Mouse (Mus musculus) naive thymus-derived CD4-positive, alpha-beta T cell, adult 5 months (primary cell): ENCODE results near the gene Pi4k2a. TPM values are rescaled to one million over a fixed set of nuclear protein-coding genes. Genes with fewer than 3 reads are reported as not detected.

Experiments used
- polyA plus RNA-seq: library from polyadenylated mRNA; unstranded; fragments of 100-300 nt; shearing (Covaris generic); gene quantifications from one replicate; pipeline ENCODE4 v1.2.1, GENCODE M21; 2017

Gene Pi4k2a
- polyA plus RNA-seq: 75.1 TPM

DNA sequence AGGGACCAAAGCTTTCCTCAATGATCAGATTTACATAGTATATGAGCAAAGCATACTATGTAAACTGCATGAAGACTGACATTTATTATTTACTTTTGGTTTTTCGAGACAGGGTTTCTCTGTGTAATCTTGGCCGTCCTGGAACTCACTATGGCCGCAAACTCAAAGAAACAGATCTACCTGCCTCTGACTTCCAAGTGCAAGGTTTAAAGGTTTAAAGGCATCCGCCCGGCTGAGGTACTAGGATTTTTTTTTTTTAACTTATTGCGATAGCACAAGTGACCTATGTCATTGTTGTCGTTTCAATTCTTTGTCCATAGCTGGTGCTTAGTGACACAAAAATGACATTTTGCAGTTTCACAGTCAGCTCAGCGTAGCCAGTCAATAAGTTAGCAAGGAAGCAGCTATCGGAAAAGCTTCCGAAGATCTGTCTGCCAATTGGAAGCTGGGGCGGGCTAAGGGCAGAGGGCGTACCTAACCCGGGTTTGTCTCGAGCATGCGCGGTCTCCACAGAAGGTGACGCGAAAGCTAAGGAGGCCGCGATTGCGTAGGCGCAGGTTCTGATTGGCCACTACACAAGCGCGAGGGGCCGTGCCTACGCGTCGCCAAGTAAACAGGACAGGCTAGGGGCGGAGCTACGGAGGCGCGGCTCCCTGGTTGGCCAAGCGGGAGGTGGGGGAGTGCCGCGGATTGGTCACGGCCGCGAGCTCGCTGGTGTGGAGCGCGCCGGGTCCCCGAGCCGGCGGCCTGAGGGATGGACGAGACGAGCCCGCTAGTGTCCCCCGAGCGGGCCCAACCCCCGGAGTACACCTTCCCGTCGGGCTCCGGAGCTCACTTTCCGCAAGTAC lies at the start of gene Pi4k2a:
Pi4k2a (plus strand) TSS at position 723 of the 848 bp plus-strand sequence.

GRCm38 (mm10) chr19:42045269-42046102 lies 44.8 kb upstream of the Pi4k2a start, which contains the start of gene Hoga1:
Gene Hoga1 (plus strand): TSS chr19:42045610.

DNA sequence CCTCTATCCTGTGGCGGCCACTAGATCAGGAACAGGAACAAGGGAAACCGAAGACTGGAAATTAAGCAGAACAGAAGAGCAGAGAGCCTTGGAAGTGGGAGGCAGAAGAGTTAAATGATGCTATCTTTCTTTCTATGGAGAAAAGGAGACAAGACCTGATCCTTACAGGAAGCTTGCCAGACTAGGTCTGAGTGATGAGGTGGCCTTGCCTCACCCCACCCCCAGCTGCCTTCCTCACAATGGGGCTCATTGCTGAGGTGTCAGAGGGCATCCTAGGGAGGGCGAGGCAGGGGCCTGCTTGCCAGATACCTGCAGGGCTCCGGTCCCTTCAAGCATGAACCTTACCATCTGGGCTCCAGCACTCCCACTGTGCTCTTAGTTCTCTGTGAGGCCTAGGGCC lies 38.3 kb upstream of the Pi4k2a start, which contains the start of gene 4933411K16Rik:
4933411K16Rik (plus strand) TSS at position 301 of the 400 bp plus-strand sequence.

GRCm38 (mm10) chr19:42086166-42086565 lies 4.1 kb upstream of the Pi4k2a start, which contains the start of gene Morn4:
Gene Morn4 (minus strand): TSS chr19:42086357.

GRCm38 (mm10) chr19:42128787-42129508 lies 38.7 kb downstream of the Pi4k2a start, which contains the start of gene Avpi1:
Gene Avpi1 (minus strand): TSS chr19:42129059.

GRCm38 (mm10) chr19:42147170-42147768 lies 57.0 kb downstream of the Pi4k2a start, which contains the start of gene Marveld1:
Gene Marveld1 (plus strand): TSS chr19:42147400.

GRCm38 (mm10) chr19:42163764-42164163 lies 73.5 kb downstream of the Pi4k2a start, which contains the start of gene Zfyve27:
Gene Zfyve27 (plus strand): TSS chr19:42163951.

Other genes starting within 250 kb of the Pi4k2a start
- gene Frat2, start 242.3 kb upstream of the Pi4k2a start, polyA plus RNA-seq: 212 TPM
- gene Rrp12, start 194.3 kb upstream of the Pi4k2a start, polyA plus RNA-seq: 38.0 TPM
- gene Pgam1, start 178.5 kb upstream of the Pi4k2a start, polyA plus RNA-seq: 79.2 TPM
- 81.5 TPM for gene Exosc1, start 157.0 kb upstream of the Pi4k2a start, polyA plus RNA-seq
- 40.5 TPM for gene Zdhhc16, start 157.0 kb upstream of the Pi4k2a start, polyA plus RNA-seq
- gene Mms19, start 109.3 kb upstream of the Pi4k2a start, polyA plus RNA-seq: 72.7 TPM
- gene Ubtd1, start 108.7 kb upstream of the Pi4k2a start, polyA plus RNA-seq: 7.1 TPM
- not detected for gene Ankrd2, start 54.5 kb upstream of the Pi4k2a start, polyA plus RNA-seq
- gene Hoga1, start 44.9 kb upstream of the Pi4k2a start, polyA plus RNA-seq: not detected
- not detected for gene 4933411K16Rik, start 38.2 kb upstream of the Pi4k2a start, polyA plus RNA-seq
- not detected for gene Morn4, start 4.1 kb upstream of the Pi4k2a start, polyA plus RNA-seq
- gene Avpi1, start 38.6 kb downstream of the Pi4k2a start, polyA plus RNA-seq: 18.2 TPM
- gene Marveld1, start 56.9 kb downstream of the Pi4k2a start, polyA plus RNA-seq: 18.0 TPM
- gene Zfyve27, start 73.5 kb downstream of the Pi4k2a start, polyA plus RNA-seq: 78.6 TPM
- gene Sfrp5, start 111.8 kb downstream of the Pi4k2a start, polyA plus RNA-seq: not detected
- not detected for gene Golga7b, start 157.1 kb downstream of the Pi4k2a start, polyA plus RNA-seq